Comparison of ENCODE assay signal across 20 mouse cellular contexts in genomic region chr10:39219366-39219765, GRCm38 (mm10). TPM values are rescaled to one million over a fixed set of nuclear protein-coding genes. Genes with fewer than 3 reads are reported as not detected.
DNase-seq lines count a peak whose midpoint lies in the region; ATAC-seq lines count a peak whose summit lies in the region.
"Had no signal": no experiment of that assay in that cellular context is flagged by ENCODE, and none has a peak within 500 bp of the region (broad histone marks: within the 10 kb centered on the region; RNA-seq: fewer than 3 reads in every experiment).

No protein-coding gene starts in this region.

- peaks cover 6% of the 10 kb centered on the region; the same call in 1 of the 2 replicates for H3K4me1 ChIP-seq in limb, embryonic 11.5 days (ENCODE audit: control insufficient read depth, insufficient read depth, low read length)
- peaks cover 22% of the 10 kb centered on the region for H3K4me1 ChIP-seq in limb, embryonic 10.5 days
- peaks cover 14% of the 10 kb centered on the region; the same call in 1 of the 2 replicates for H3K4me1 ChIP-seq in embryonic facial prominence, embryonic 12.5 days
- H3K4me1 ChIP-seq in limb, embryonic 12.5 days (replicated peaks): peaks cover 12% of the 10 kb centered on the region
- no peaks in the 10 kb centered on the region for H3K4me1 ChIP-seq in forebrain, embryonic 11.5 days (replicated peaks; ENCODE audit: control insufficient read depth, insufficient read depth, low read length)
- H3K4me1 ChIP-seq: forebrain, embryonic 13.5 days; hindbrain, embryonic 13.5 days had no signal

- H3K4me3 ChIP-seq in limb, embryonic 11.5 days (ENCODE audit: low read depth, low read length): no peak overlapping the region
- H3K4me3 ChIP-seq in limb, embryonic 10.5 days: no peak overlapping the region
- no peak overlapping the region for H3K4me3 ChIP-seq in embryonic facial prominence, embryonic 12.5 days
- H3K4me3 ChIP-seq in limb, embryonic 12.5 days (replicated peaks): no peak overlapping the region
- no peak overlapping the region for H3K4me3 ChIP-seq in forebrain, embryonic 11.5 days (ENCODE audit: low read depth, low read length)
- H3K4me3 ChIP-seq: forebrain, embryonic 13.5 days; gastrocnemius, adult 2 months; hindbrain, embryonic 13.5 days had no signal

- no peak overlapping the region for H3K27ac ChIP-seq in limb, embryonic 11.5 days (replicated peaks; ENCODE audit: low read depth, low read length)
- H3K27ac ChIP-seq in limb, embryonic 10.5 days: no peak overlapping the region
- peak overlapping the region; percentile 46; the same call in 1 of the 2 replicates for H3K27ac ChIP-seq in embryonic facial prominence, embryonic 12.5 days
- 0 out of 2 replicates have a peak overlapping the region, but pooled peaks have one; percentile 59 for H3K27ac ChIP-seq in limb, embryonic 12.5 days
- H3K27ac ChIP-seq in forebrain, embryonic 11.5 days (ENCODE audit: low read depth, low read length): no peak overlapping the region
- H3K27ac ChIP-seq: forebrain, embryonic 13.5 days; gastrocnemius, adult 2 months; hindbrain, embryonic 13.5 days; hindbrain, postnatal 0 days had no signal

- H3K4me2 ChIP-seq in limb, embryonic 11.5 days (ENCODE audit: low read depth, severe bottlenecking): no peak overlapping the region
- H3K4me2 ChIP-seq in embryonic facial prominence, embryonic 12.5 days (replicated peaks): no peak overlapping the region
- no peak overlapping the region for H3K4me2 ChIP-seq in limb, embryonic 12.5 days
- H3K4me2 ChIP-seq in forebrain, embryonic 11.5 days (ENCODE audit: low read depth, low read length, severe bottlenecking): no peak overlapping the region
- H3K4me2 ChIP-seq: forebrain, embryonic 13.5 days; hindbrain, embryonic 13.5 days had no signal

- no peaks in the 10 kb centered on the region for H3K36me3 ChIP-seq in limb, embryonic 11.5 days (ENCODE audit: control insufficient read depth, insufficient read depth, low read length)
- H3K36me3 ChIP-seq in limb, embryonic 10.5 days: no peaks in the 10 kb centered on the region
- no peaks in the 10 kb centered on the region for H3K36me3 ChIP-seq in embryonic facial prominence, embryonic 12.5 days
- H3K36me3 ChIP-seq in limb, embryonic 12.5 days: no peaks in the 10 kb centered on the region
- no peaks in the 10 kb centered on the region for H3K36me3 ChIP-seq in forebrain, embryonic 11.5 days (ENCODE audit: control insufficient read depth, insufficient read depth, low read length)
- H3K36me3 ChIP-seq: hindbrain, embryonic 13.5 days had no signal

- H3K9me3 ChIP-seq in limb, embryonic 11.5 days (ENCODE audit: control insufficient read depth, low read length): peaks cover 2% of the 10 kb centered on the region; the same call in 1 of the 2 replicates
- H3K9me3 ChIP-seq in limb, embryonic 10.5 days (replicated peaks): 0 out of 2 replicates have a peak, but pooled peaks cover 2% of the 10 kb centered on the region
- H3K9me3 ChIP-seq in embryonic facial prominence, embryonic 12.5 days: no peaks in the 10 kb centered on the region
- H3K9me3 ChIP-seq in limb, embryonic 12.5 days: 0 out of 2 replicates have a peak, but pooled peaks cover 11% of the 10 kb centered on the region
- H3K9me3 ChIP-seq in forebrain, embryonic 11.5 days (ENCODE audit: control insufficient read depth, low read length): no peaks in the 10 kb centered on the region; the same call in 1 of the 2 replicates

- WGBS in limb, embryonic 11.5 days: 20% methylated on average over 2 of the region's 2 CpGs
- WGBS in limb, embryonic 10.5 days: 42% methylated on average over 2 of the region's 2 CpGs
- WGBS in embryonic facial prominence, embryonic 12.5 days: 39% methylated on average over 2 of the region's 2 CpGs
- WGBS in limb, embryonic 12.5 days: 18% methylated on average over 2 of the region's 2 CpGs
- WGBS in forebrain, embryonic 11.5 days: 83% methylated on average over 2 of the region's 2 CpGs

- H3K9ac ChIP-seq in limb, embryonic 11.5 days (ENCODE audit: low read length): no peak overlapping the region
- no peak overlapping the region for H3K9ac ChIP-seq in embryonic facial prominence, embryonic 12.5 days
- no peak overlapping the region for H3K9ac ChIP-seq in limb, embryonic 12.5 days (replicated peaks)
- no peak overlapping the region for H3K9ac ChIP-seq in forebrain, embryonic 11.5 days (ENCODE audit: low read length)
- H3K9ac ChIP-seq: forebrain, embryonic 13.5 days; forebrain, postnatal 0 days; hindbrain, embryonic 13.5 days had no signal

- H3K27me3 ChIP-seq in limb, embryonic 11.5 days (ENCODE audit: control insufficient read depth, insufficient read depth, low read length): no peaks in the 10 kb centered on the region
- H3K27me3 ChIP-seq in limb, embryonic 10.5 days (ENCODE audit: low read depth, poor library complexity, severe bottlenecking): no peaks in the 10 kb centered on the region
- H3K27me3 ChIP-seq in embryonic facial prominence, embryonic 12.5 days: no peaks in the 10 kb centered on the region
- H3K27me3 ChIP-seq in limb, embryonic 12.5 days: no peaks in the 10 kb centered on the region
- no peaks in the 10 kb centered on the region for H3K27me3 ChIP-seq in forebrain, embryonic 11.5 days (ENCODE audit: control insufficient read depth, insufficient read depth, low read length)
- H3K27me3 ChIP-seq: CH12.LX; forebrain, embryonic 13.5 days; hindbrain, embryonic 13.5 days had no signal

- 0 out of 2 replicates have a peak, but pooled peaks have one; percentile 39 for ATAC-seq in limb, embryonic 11.5 days (ENCODE audit: insufficient number of reproducible peaks, low FRiP score, low TSS enrichment, low read depth)
- 0 out of 2 replicates have a peak, but pooled peaks have one; percentile 67 for ATAC-seq in embryonic facial prominence, embryonic 12.5 days (ENCODE audit: insufficient number of reproducible peaks, insufficient read depth, low FRiP score, low TSS enrichment)
- ATAC-seq in limb, embryonic 12.5 days (ENCODE audit: insufficient number of reproducible peaks, insufficient read depth, low FRiP score, low TSS enrichment, low read depth): no peak
- ATAC-seq in forebrain, embryonic 11.5 days (replicated peaks; ENCODE audit: low FRiP score): no peak
- ATAC-seq: forebrain, embryonic 13.5 days; forebrain, postnatal 0 days; hindbrain, postnatal 0 days had no signal

- DNase-seq in limb, embryonic 11.5 days (ENCODE audit: low spot score): no peak
- DNase-seq in limb, embryonic 10.5 days (ENCODE audit: low spot score): no peak
- DNase-seq in forebrain, embryonic 11.5 days (ENCODE audit: low spot score): no peak
- no peak for DNase-seq in left cerebral cortex, adult 11 months (ENCODE audit: low spot score)
- no peak for DNase-seq in kidney, adult 11 months
- DNase-seq: adrenal gland, adult 8-10 months; adrenal gland, postnatal 36 days; cerebellum, adult 2 months; cerebellum, postnatal 10 days; forebrain, postnatal 0 days; gastrocnemius, adult 2 months; gastrocnemius, postnatal 25 days; heart, postnatal 10 days; heart, postnatal 4 days had no signal

RNA-seq across cellular contexts. Expression of gene Ccn6, which starts 55.8 kb away (rescaled TPM):
- polyA plus RNA-seq in limb, embryonic 11.5 days (2014; fragmentation: Nextera tagmentation; extraction: Ambion mirVana): 0.41 and 0.48 TPM in 2 replicates
- polyA plus RNA-seq in limb, embryonic 10.5 days (2016; fragmentation: Nextera tagmentation; extraction: Ambion mirVana): 0.26 and 0.51 TPM in 2 replicates
- 0.48 and 0.50 TPM in 2 replicates for polyA plus RNA-seq in embryonic facial prominence, embryonic 12.5 days (2016; fragmentation: Nextera tagmentation; extraction: Ambion mirVana)
- 0.31 and 0.42 TPM in 2 replicates for polyA plus RNA-seq in limb, embryonic 12.5 days (2016; fragmentation: Nextera tagmentation; extraction: Ambion mirVana)
- 0.27 and 0.31 TPM in 2 replicates for polyA plus RNA-seq in forebrain, embryonic 11.5 days (2014; fragmentation: Nextera tagmentation; extraction: Ambion mirVana)

Comparison
In these comparisons a context has a peak if more than half of its experiments do, and no peak if none do; other contexts are left out.
1. ATAC-seq: peak in limb, embryonic 11.5 days (single experiment) and embryonic facial prominence, embryonic 12.5 days (single experiment); none in limb, embryonic 12.5 days (single experiment) and forebrain, embryonic 11.5 days (single experiment).
2. H3K27ac ChIP-seq: peak in embryonic facial prominence, embryonic 12.5 days (single experiment) and limb, embryonic 12.5 days (single experiment); none in limb, embryonic 11.5 days (single experiment), limb, embryonic 10.5 days (single experiment) and forebrain, embryonic 11.5 days (single experiment).